Mouse (Mus musculus) frontal cortex, adult (tissue): ENCODE measurements around the gene App.
A peak's percentile ranks its signal among the peaks of the same experiment; 100 is the strongest.

Experiments
- ATAC-seq: cut with Nextera tagmentation; 2 replicates; pipeline ENCODE4 v1.9.2; 2017; ENCODE audit warnings: mild to moderate bottlenecking, moderate library complexity, mixed read lengths; ENCODE audit not compliant: low TSS enrichment

App gene

GRCm38 (mm10) chr16:84973446-84974175, 200.0 kb downstream of the App start:
- ATAC-seq = no peak

GRCm38 (mm10) chr16:84971535-84972330, 201.8 kb downstream of the App start:
- peak; percentile 16; the same call in 1 of the 2 replicates for ATAC-seq

GRCm38 (mm10) chr16:84969026-84969425, 204.5 kb downstream of the App start:
- peak; percentile 38 for ATAC-seq

GRCm38 (mm10) chr16:84966983-84967382, 206.6 kb downstream of the App start:
- ATAC-seq = peak; percentile 3; the same call in 1 of the 2 replicates

GRCm38 (mm10) chr16:84966096-84966495, 207.5 kb downstream of the App start:
- no peak for ATAC-seq

DNA sequence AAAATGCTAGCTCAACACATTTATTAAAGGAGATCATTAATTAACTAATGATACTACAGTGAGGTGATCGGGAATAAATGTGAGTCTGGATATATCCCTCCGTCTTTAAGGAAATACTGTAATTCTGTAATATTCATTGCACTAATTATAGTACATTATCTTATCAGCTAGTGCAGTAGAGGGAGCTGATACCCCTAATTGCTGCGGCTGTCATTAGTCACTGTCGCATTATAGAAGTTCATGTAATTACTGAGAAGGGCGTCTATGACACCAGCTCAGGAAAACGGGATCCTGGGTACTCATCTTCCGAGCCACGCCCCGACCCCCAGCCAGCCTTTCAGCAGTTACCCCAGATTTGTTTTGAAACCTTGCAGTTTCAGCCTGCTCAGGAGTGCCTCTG, 209.6 kb downstream of the App start:
- no peak for ATAC-seq

- peak; percentile 50 for ATAC-seq
These were observed 210.0 kb downstream of the App start for GRCm38 (mm10) chr16:84963527-84963926.

- ATAC-seq = no peak
These were observed 216.3 kb downstream of the App start for GRCm38 (mm10) chr16:84957253-84957652.

- no peak; the same call in none of the 2 replicates for ATAC-seq
These were observed 216.9 kb downstream of the App start for GRCm38 (mm10) chr16:84956690-84957089.

GRCm38 (mm10) chr16:84955840-84956239, 217.7 kb downstream of the App start:
- ATAC-seq = no peak

DNA sequence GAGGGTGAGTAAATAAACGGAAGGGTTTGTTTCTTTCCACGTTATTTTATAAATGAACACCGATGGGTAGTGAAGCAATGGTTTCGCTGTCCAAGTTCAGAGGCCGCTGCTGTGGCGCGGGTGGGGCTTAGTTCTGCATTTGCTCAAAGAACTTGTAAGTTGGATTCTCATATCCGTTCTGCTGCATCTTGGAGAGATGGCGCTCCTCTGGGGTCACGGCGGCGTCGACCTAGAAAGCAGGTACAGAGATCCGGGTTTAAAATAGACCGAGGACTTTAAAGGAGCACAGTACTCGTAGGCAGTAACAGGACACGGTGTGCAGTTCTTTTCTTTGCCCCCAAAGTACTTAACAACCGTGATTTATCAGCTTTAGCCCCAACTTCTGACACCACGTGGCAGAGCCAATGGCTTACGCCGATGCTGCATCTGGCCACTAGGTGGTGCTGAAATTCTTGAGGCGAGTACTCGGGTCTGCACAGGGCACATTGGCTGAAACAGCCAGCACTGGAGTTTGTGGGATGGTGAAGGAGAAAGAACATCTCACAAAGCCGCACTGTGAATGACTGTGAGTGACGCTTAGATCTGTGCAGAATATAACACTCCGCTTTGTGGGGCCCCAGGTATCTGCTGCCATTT, 218.2 kb downstream of the App start:
- peak; percentile 71 for ATAC-seq

- ATAC-seq = no peak
These were observed 242.5 kb downstream of the App start for GRCm38 (mm10) chr16:84931024-84931423.

DNA sequence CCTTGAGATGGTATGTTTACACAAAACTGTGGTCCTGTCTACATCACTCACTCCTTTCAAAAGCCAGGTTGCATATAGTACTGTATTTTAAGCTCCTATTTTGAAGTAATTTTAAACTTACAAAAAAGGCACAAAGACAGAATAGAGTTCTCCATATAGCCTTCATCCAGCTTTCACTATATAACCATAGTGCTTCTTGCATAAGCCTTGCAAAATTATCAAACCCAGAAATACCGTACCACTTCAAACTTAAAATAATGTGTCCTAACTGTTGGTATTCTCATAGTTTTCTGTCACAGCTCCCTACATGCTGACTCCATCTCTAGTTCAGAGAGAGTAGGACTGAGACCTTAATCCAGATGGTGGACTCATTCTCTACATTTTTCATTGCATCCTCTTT, 245.7 kb downstream of the App start:
- peak; percentile 92 for ATAC-seq

GRCm38 (mm10) chr16:84919649-84920308, 253.8 kb downstream of the App start:
- peak; percentile 70 for ATAC-seq

DNA sequence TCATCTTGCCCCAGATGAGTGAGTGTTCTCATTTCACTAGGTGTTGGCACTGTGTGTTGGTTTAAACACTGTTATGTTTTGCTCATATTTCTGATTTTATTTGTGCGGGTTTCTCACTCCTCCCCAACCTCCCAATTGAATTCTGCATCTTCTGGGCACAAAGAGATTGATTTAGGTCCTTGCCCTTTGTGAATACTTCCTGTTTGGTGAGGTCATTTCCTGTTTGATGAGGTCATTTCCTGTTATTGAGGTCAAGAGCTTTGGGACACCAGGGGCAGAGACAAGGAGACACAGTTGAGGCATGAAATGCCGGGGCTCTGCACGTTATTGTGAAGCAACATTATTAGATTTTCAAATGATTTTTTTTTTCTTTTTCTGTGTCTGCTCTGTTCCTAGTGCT, 254.5 kb downstream of the App start:
- ATAC-seq = no peak

GRCm38 (mm10) chr16:84916772-84917171, 256.8 kb downstream of the App start:
- ATAC-seq = peak; percentile 94

DNA sequence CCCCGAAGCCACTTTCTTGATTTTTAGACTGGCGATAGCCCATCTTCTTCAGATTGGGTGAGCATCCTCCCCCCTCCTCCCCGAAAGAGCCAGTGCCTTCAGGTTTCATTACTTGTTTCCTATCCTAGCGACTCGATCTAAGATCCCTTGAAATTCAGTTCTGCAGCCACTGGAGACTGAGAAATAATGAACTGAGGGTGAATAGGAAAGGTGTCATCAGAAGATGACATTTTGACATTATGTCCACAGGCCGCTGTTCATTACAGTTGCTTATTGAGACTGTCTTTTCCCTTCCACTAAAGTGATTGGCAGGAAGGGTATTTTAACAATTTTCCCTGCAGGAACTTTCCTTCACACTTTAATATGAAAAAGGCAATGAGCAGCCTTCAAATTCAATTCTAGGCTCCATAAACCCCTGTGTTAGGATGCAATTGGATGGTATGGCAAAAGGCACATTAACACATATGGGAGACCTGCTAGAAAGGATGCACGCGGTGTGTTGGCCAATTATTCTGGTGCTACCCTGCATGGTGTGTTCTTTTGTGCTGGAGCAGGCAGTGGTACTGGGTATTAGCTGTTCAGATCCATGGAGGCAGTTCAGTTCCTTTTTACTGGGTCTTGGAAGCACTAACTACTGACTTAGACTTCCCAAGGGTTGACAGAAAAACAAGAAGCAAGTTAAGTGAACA, 261.9 kb downstream of the App start:
- no peak for ATAC-seq

DNA sequence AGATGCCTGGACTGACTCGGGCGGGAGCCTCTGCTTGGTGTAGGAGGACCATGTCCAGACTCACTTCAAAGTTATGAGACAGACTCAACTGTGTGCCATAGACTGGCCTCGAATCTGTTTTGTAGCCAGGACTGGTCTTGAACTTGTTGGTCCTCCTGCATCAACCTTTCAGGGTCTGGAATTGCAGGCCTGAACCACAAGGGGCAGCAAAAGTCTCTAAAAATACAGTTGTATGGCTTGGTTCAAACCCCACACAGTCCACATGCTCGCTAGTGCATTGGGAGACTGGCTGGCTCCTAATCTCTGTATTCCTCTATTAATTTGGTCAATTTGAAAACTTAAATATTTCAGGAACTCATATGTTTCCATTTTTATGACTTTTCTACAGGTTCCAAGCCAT, 270.6 kb downstream of the App start:
- no peak for ATAC-seq
